Mouse (Mus musculus) liver, adult 2 months (tissue): ENCODE results near the gene Mki67.

ENCODE experiments used
- CTCF ChIP-seq: fragments of 200-500 bp; IDR thresholded peaks from 2 replicates; pipeline ENCODE4 v1.5.1; 2011; ENCODE audit warnings: low read depth, low read length, control low read depth
- POLR2A ChIP-seq: fragments of 200-500 bp; IDR thresholded peaks from 2 replicates; pipeline ENCODE4 v1.6.1; 2011; ENCODE audit warnings: low read length, control low read depth; ENCODE audit not compliant: insufficient read depth; ENCODE audit errors: extremely low read depth

GRCm38 (mm10) chr7:135651831-135652511 lies 64.2 kb downstream of the Mki67 start:
- no peak for TF ChIP-seq CTCF
- TF ChIP-seq POLR2A: no peak
